Comparison of ENCODE assay signal across 21 mouse cellular contexts in the genomic region with DNA sequence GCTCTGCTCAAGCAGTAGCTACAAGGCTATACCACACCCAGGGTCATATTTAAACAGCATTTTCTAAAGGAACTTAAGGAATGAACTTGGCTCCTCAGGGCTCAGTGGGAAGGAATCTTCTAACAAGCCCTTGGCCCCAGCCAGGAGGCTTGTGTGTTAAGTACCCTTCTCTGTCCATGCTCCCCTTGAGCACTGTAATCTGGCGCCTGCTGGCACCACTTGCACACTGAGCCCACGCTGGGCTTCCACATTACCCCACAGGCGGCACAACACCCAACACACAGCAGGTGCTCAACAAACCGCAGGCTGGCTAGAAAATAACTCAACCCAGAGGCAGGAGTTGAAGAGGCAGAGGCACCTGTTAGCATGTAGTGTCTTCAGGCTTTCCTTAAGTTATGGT. TPM values are rescaled to one million over a fixed set of nuclear protein-coding genes. Genes with fewer than 3 reads are reported as not detected.
A peak's percentile ranks its signal among the peaks of the same experiment; 100 is the strongest.
DNase-seq lines count a peak whose midpoint lies in the region; ATAC-seq lines count a peak whose summit lies in the region.
"Had no signal": no experiment of that assay in that cellular context is flagged by ENCODE, and none has a peak within 500 bp of the region (broad histone marks: within the 10 kb centered on the region; RNA-seq: fewer than 3 reads in every experiment).

No protein-coding gene starts in this region.

- peaks cover 10% of the 10 kb centered on the region for H3K36me3 ChIP-seq in limb, embryonic 13.5 days
- peaks cover 36% of the 10 kb centered on the region for H3K36me3 ChIP-seq in limb, embryonic 10.5 days
- no peaks in the 10 kb centered on the region for H3K36me3 ChIP-seq in lung, embryonic 16.5 days (ENCODE audit: control insufficient read depth, insufficient read depth, low read length)
- peaks cover 40% of the 10 kb centered on the region for H3K36me3 ChIP-seq in embryonic facial prominence, embryonic 10.5 days (replicated peaks)
- H3K36me3 ChIP-seq: liver, embryonic 15.5 days had no signal

- no peak for DNase-seq in limb, embryonic 10.5 days (ENCODE audit: low spot score)
- DNase-seq in ZHBTc4 (ENCODE audit: low read depth, low spot score), result peak; percentile 39
- DNase-seq in thymus, postnatal 0 days (ENCODE audit: low spot score), result peak; percentile 4
- DNase-seq in left cerebral cortex, postnatal 10 days (ENCODE audit: extremely low spot score in 1 of 2, low spot score in 2 of 2), result no peak
- DNase-seq in layer of hippocampus, adult 11-12 months (ENCODE audit: low spot score), result no peak
- DNase-seq in embryonic facial prominence, embryonic 10.5 days (ENCODE audit: low spot score), result no peak
- DNase-seq: adrenal gland, postnatal 10 days; cerebellum, adult 11-12 months; cerebellum, postnatal 14 days; embryo, embryonic 11 days; gastrocnemius, postnatal 14 days; midbrain, embryonic 14.5 days; right cerebral cortex, postnatal 25 days had no signal

- 0 out of 2 replicates have a peak overlapping the region, but pooled peaks have one; percentile 25 for H3K9ac ChIP-seq in limb, embryonic 13.5 days
- H3K9ac ChIP-seq in lung, embryonic 16.5 days (ENCODE audit: low read length), result no peak overlapping the region
- H3K9ac ChIP-seq: embryonic facial prominence, embryonic 15.5 days; hindbrain, embryonic 14.5 days; limb, embryonic 15.5 days; liver, embryonic 15.5 days had no signal

- H3K4me3 ChIP-seq in limb, embryonic 13.5 days, result no peak overlapping the region
- H3K4me3 ChIP-seq in limb, embryonic 10.5 days, result no peak overlapping the region
- no peak overlapping the region for H3K4me3 ChIP-seq in lung, embryonic 16.5 days (ENCODE audit: low read length)
- H3K4me3 ChIP-seq in embryonic facial prominence, embryonic 10.5 days, result no peak overlapping the region
- H3K4me3 ChIP-seq: embryonic facial prominence, embryonic 15.5 days; limb, embryonic 15.5 days; liver, embryonic 15.5 days had no signal

- H3K27ac ChIP-seq in limb, embryonic 13.5 days, result no peak overlapping the region
- H3K27ac ChIP-seq in limb, embryonic 10.5 days, result no peak overlapping the region
- peak overlapping the region; percentile 15; the same call in 1 of the 2 replicates for H3K27ac ChIP-seq in lung, embryonic 16.5 days (ENCODE audit: low read length)
- H3K27ac ChIP-seq in embryonic facial prominence, embryonic 10.5 days (replicated peaks), result no peak overlapping the region
- H3K27ac ChIP-seq: embryonic facial prominence, embryonic 15.5 days; hindbrain, embryonic 14.5 days; limb, embryonic 15.5 days; liver, embryonic 15.5 days had no signal

- intact Hi-C loops in left cerebral cortex, postnatal 10 days (cut with DNase I), result no loop called here

- peaks cover 29% of the 10 kb centered on the region for H3K4me1 ChIP-seq in limb, embryonic 13.5 days
- peaks cover 25% of the 10 kb centered on the region for H3K4me1 ChIP-seq in limb, embryonic 10.5 days
- H3K4me1 ChIP-seq in lung, embryonic 16.5 days (replicated peaks; ENCODE audit: control insufficient read depth, insufficient read depth, low read length), result peaks cover 20% of the 10 kb centered on the region
- peaks cover 26% of the 10 kb centered on the region for H3K4me1 ChIP-seq in embryonic facial prominence, embryonic 10.5 days

- no peaks in the 10 kb centered on the region for H3K27me3 ChIP-seq in limb, embryonic 13.5 days
- no peaks in the 10 kb centered on the region for H3K27me3 ChIP-seq in limb, embryonic 10.5 days (ENCODE audit: low read depth, poor library complexity, severe bottlenecking)
- no peaks in the 10 kb centered on the region for H3K27me3 ChIP-seq in lung, embryonic 16.5 days (ENCODE audit: control insufficient read depth, insufficient read depth, low read depth, low read length)
- H3K27me3 ChIP-seq in embryonic facial prominence, embryonic 10.5 days (replicated peaks; ENCODE audit: low read depth, poor library complexity, severe bottlenecking), result no peaks in the 10 kb centered on the region
- H3K27me3 ChIP-seq: embryonic facial prominence, embryonic 15.5 days; limb, embryonic 15.5 days; liver, embryonic 15.5 days had no signal

- H3K9me3 ChIP-seq in limb, embryonic 13.5 days, result no peaks in the 10 kb centered on the region
- H3K9me3 ChIP-seq in limb, embryonic 10.5 days (replicated peaks), result no peaks in the 10 kb centered on the region
- no peaks in the 10 kb centered on the region for H3K9me3 ChIP-seq in lung, embryonic 16.5 days (ENCODE audit: control insufficient read depth, low read length)
- H3K9me3 ChIP-seq in embryonic facial prominence, embryonic 10.5 days, result no peaks in the 10 kb centered on the region
- H3K9me3 ChIP-seq: embryonic facial prominence, embryonic 15.5 days; limb, embryonic 15.5 days; liver, embryonic 15.5 days had no signal

- ATAC-seq in limb, embryonic 13.5 days (ENCODE audit: low FRiP score, low read depth), result no peak
- ATAC-seq in lung, embryonic 16.5 days (ENCODE audit: low read depth), result no peak
- ATAC-seq: activated CD4-positive, CD25-positive, alpha-beta regulatory T cell, adult 4 months; intestine, postnatal 0 days had no signal

- 89% methylated on average over 4 of the region's 4 CpGs for WGBS in limb, embryonic 13.5 days
- WGBS in limb, embryonic 10.5 days, result 96% methylated on average over 4 of the region's 4 CpGs
- 78% methylated on average over 4 of the region's 4 CpGs for WGBS in lung, embryonic 16.5 days
- 91% methylated on average over 4 of the region's 4 CpGs for WGBS in embryonic facial prominence, embryonic 10.5 days

- no peak overlapping the region for H3K4me2 ChIP-seq in limb, embryonic 13.5 days (replicated peaks)
- H3K4me2 ChIP-seq in lung, embryonic 16.5 days (ENCODE audit: low read depth, low read length), result no peak overlapping the region
- H3K4me2 ChIP-seq: embryonic facial prominence, embryonic 15.5 days; limb, embryonic 15.5 days had no signal

RNA-seq across cellular contexts. Expression of a gene that starts 2.6 kb away (rescaled TPM):
- 49.0 and 49.6 TPM in 2 replicates for polyA plus RNA-seq in limb, embryonic 13.5 days (2015; fragmentation: Nextera tagmentation; extraction: Ambion mirVana)
- 27.9 and 32.0 TPM in 2 replicates for polyA plus RNA-seq in limb, embryonic 10.5 days (2016; fragmentation: Nextera tagmentation; extraction: Ambion mirVana)
- 20.0 and 27.8 TPM in 2 replicates for polyA plus RNA-seq in lung, embryonic 16.5 days (2015; fragmentation: Nextera tagmentation; extraction: Ambion mirVana)
- polyA plus RNA-seq in thymus, postnatal 0 days (2015; fragmentation: Nextera tagmentation; extraction: Ambion mirVana), result 20.8 and 24.9 TPM in 2 replicates
- total RNA-seq in left cerebral cortex, postnatal 10 days (2021), result 100 to 1,000 TPM; 155 to 162 TPM
- 25.5 and 27.4 TPM in 2 replicates for polyA plus RNA-seq in embryonic facial prominence, embryonic 10.5 days (2016; fragmentation: Nextera tagmentation; extraction: Ambion mirVana)

Comparison
In these comparisons a context has a peak if more than half of its experiments do, and no peak if none do; other contexts are left out.
1. DNase-seq: peak in ZHBTc4 (single experiment) and thymus, postnatal 0 days (single experiment); none in limb, embryonic 10.5 days (single experiment), left cerebral cortex, postnatal 10 days (0 of 2), layer of hippocampus, adult 11-12 months (single experiment) and embryonic facial prominence, embryonic 10.5 days (single experiment).